Mouse (Mus musculus): Measurements from ENCODE around the gene Osbpl2. TPM values are rescaled to one million over a fixed set of nuclear protein-coding genes. Genes with fewer than 3 reads are reported as not detected.
A peak's percentile ranks its signal among the peaks of the same experiment; 100 is the strongest.

The Osbpl2 gene
- polyA plus RNA-seq, 1 experiment from 2014 or later = 24.9 TPM

GRCm38 (mm10) chr2:180087472-180087871, 31.6 kb upstream of the Osbpl2 start:
- Histone ChIP-seq H3K4me1 (peaks cover 30% of the 10 kb centered on the region), H3K36me3 (replicated peaks) (peaks cover 45% of the 10 kb centered on the region), H3K27ac (replicated peaks) (no peak overlapping the region), H3K9me3 (no peaks in the 10 kb centered on the region), H3K27me3 (replicated peaks; ENCODE audit: low read depth, poor library complexity, severe bottlenecking) (no peaks in the 10 kb centered on the region), H3K4me3 (no peak overlapping the region)
- DNase-seq (ENCODE audit: low spot score) = no peak
- WGBS = 87% methylated on average over 4 of the region's 4 CpGs

DNA sequence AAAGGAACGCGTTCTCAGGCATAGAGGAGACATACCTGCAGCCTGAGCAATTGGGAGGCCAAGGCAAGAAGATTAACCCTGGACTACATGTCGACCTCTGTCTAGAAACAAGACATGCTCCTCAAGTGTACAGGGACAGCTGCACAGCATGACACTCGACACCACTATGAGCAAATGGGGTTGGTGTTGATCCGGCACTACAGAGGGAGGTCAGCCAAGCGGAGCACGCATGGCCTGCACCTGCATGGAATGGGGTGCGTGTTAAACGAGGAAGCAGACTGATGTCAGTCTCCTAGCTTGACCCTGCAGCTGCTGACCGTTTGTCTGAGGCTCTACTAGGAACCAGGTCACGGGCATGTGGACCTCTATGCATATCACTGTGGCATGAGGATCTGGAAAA, 28.8 kb upstream of the Osbpl2 start:
- WGBS = 58% methylated on average over 11 of the region's 11 CpGs
- no peaks in the 10 kb centered on the region for H3K27me3 ChIP-seq (replicated peaks; ENCODE audit: low read depth, poor library complexity, severe bottlenecking)
- H3K36me3 ChIP-seq (replicated peaks) = peaks cover 23% of the 10 kb centered on the region
- H3K9me3 ChIP-seq = no peaks in the 10 kb centered on the region
- H3K4me3 ChIP-seq = no peak overlapping the region
- DNase-seq (ENCODE audit: low spot score) = peak; percentile 22
- no peak overlapping the region for H3K27ac ChIP-seq (replicated peaks)
- H3K4me1 ChIP-seq = peaks cover 15% of the 10 kb centered on the region

- H3K36me3 ChIP-seq (replicated peaks) = no peaks in the 10 kb centered on the region
- H3K4me1 ChIP-seq = peaks cover 15% of the 10 kb centered on the region
- WGBS = 31% methylated on average over 5 of the region's 5 CpGs
- peaks cover 45% of the 10 kb centered on the region for H3K27me3 ChIP-seq (replicated peaks; ENCODE audit: low read depth, poor library complexity, severe bottlenecking)
- H3K4me3 ChIP-seq = no peak overlapping the region
- no peaks in the 10 kb centered on the region for H3K9me3 ChIP-seq
- DNase-seq (ENCODE audit: low spot score) = no peak
- no peak overlapping the region for H3K27ac ChIP-seq (replicated peaks)
Measured at GRCm38 (mm10) chr2:180095711-180096110, 23.4 kb upstream of the Osbpl2 start.

DNA sequence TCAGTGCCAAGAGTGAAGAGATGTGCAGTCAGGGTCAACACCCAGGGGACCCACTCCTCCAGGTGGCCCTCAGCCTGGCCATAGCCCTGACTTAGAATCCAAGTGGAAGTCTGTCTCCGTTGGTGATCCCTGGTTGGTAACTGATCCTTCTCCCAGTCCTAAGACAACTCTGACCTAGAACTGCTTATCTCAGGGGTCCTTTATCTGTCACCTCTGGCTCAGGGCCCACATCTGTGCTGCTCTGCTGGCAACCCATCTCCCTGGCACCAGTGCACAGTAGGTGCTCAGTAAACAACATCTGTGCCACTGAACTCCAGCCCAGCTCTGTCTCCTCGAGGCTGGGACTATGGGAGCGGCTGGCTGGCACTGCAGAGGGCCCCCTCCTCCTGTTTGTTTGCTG, 21.5 kb upstream of the Osbpl2 start:
- no peak overlapping the region for H3K27ac ChIP-seq (replicated peaks)
- no peaks in the 10 kb centered on the region for H3K36me3 ChIP-seq (replicated peaks)
- no peaks in the 10 kb centered on the region for H3K9me3 ChIP-seq
- no peak for DNase-seq (ENCODE audit: low spot score)
- H3K4me3 ChIP-seq = no peak overlapping the region
- H3K4me1 ChIP-seq = peaks cover 15% of the 10 kb centered on the region
- WGBS = 52% methylated on average over 3 of the region's 3 CpGs
- H3K27me3 ChIP-seq (replicated peaks; ENCODE audit: low read depth, poor library complexity, severe bottlenecking) = peaks cover 63% of the 10 kb centered on the region

GRCm38 (mm10) chr2:180098167-180098566, 20.9 kb upstream of the Osbpl2 start:
- Histone ChIP-seq H3K4me1 (peaks cover 17% of the 10 kb centered on the region), H3K27me3 (replicated peaks; ENCODE audit: low read depth, poor library complexity, severe bottlenecking) (peaks cover 69% of the 10 kb centered on the region), H3K4me3 (no peak overlapping the region), H3K27ac (replicated peaks) (no peak overlapping the region), H3K9me3 (no peaks in the 10 kb centered on the region), H3K36me3 (replicated peaks) (no peaks in the 10 kb centered on the region)
- WGBS = 37% methylated on average over 5 of the region's 5 CpGs
- no peak for DNase-seq (ENCODE audit: low spot score)

- H3K27me3 ChIP-seq (replicated peaks; ENCODE audit: low read depth, poor library complexity, severe bottlenecking) = peaks cover 83% of the 10 kb centered on the region
- WGBS = 8% methylated on average over 15 of the region's 15 CpGs
- H3K27ac ChIP-seq (replicated peaks) = no peak overlapping the region
- peak overlapping the region; percentile 25; the same call in 1 of the 2 replicates for H3K4me3 ChIP-seq
- no peaks in the 10 kb centered on the region for H3K9me3 ChIP-seq
- peaks cover 31% of the 10 kb centered on the region for H3K4me1 ChIP-seq
- DNase-seq (ENCODE audit: low spot score) = no peak
- H3K36me3 ChIP-seq (replicated peaks) = no peaks in the 10 kb centered on the region
Measured at GRCm38 (mm10) chr2:180099529-180099928, 19.6 kb upstream of the Osbpl2 start.

DNA sequence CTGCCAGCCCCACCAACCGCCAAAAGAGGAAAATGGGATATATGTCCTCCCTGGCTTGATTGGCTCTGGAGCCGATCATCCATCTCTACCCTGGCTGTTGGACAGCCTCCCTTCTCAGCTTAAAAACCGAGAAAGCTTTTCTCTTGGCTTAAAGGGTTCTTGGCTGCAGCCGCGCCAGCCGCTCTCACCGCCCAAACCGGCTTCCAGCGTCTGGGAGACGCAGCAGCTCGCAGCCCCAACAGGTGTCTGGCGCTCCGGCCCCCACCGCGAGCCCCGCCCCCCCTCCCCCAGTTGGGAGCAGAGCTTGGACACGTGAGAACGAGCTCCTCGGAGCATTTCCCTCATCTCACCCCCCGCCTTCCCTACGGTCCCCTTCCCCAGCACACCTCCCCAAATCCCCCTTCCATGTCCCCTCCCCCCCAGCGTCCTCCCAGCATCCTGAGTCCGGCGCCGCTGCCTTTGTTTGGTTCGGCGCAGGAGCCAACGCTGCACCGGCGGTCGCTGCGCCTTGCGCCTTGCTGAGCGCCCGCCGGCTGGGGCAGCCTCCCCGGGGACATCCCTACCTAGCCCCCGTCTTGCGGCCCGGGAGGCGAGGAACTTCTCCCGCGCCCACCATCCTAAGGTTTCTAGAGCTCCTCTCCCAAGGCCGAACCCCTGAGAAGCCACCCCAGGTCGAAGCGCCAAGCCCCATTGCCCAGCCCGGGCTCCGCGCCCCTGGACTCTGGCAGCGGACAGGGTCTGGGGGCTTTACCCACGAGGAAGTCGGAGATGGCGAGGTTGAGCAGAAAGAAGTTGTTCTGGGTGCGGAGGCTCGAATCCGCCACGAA, 15.7 kb upstream of the Osbpl2 start:
- WGBS = 1% methylated on average over 57 of the region's 57 CpGs
- H3K27ac ChIP-seq (replicated peaks) = peak overlapping the region; percentile 35; the same call in 1 of the 2 replicates
- H3K9me3 ChIP-seq = no peaks in the 10 kb centered on the region
- peaks cover 84% of the 10 kb centered on the region for H3K27me3 ChIP-seq (replicated peaks; ENCODE audit: low read depth, poor library complexity, severe bottlenecking)
- H3K4me1 ChIP-seq = peaks cover 40% of the 10 kb centered on the region
- peak overlapping the region; percentile 66 for H3K4me3 ChIP-seq
- DNase-seq (ENCODE audit: low spot score) = peak; percentile 33
- no peaks in the 10 kb centered on the region for H3K36me3 ChIP-seq (replicated peaks)

DNA sequence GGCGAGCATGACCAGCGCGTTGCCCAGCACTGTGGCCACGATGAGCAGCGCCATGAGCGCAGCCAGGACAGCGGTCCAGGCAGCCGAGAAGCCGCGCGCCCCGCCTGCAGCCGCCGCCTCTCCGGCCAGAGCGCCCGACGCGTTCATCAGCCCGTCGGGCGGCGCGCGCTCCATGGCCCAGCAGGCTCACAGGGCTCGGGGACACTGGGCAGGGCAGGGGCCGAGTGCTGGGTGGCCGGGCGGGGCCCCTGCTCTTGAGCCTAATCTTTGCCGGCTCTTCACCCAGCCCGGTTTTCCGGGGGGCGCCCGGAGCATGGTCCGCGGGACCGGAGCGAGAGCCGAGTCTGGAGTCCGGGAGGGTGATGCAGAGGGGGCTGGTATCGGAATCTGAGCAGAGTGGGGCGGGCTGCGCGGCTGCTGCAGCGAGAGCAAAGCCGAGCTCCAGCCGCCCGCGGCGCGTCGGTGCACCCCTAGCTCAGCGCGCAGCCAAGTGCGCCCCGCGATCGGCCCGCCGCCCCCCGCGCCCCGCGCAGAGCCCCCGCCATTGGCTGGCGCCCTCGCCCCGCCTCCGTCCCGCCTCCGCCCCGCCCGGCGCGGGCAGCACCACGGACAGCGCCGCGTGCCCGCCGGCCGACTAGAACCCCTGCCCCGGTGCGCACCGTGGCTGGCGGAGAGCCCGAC, 15.0 kb upstream of the Osbpl2 start, which contains the start of gene Hrh3:
Gene Hrh3, minus strand, starts transcription at position 511 of the 681 bp plus-strand sequence.
- Histone ChIP-seq H3K27me3 (replicated peaks; ENCODE audit: low read depth, poor library complexity, severe bottlenecking) (peaks cover 77% of the 10 kb centered on the region), H3K4me3 (peak within 1 kb of the TSS; percentile 66), H3K36me3 (replicated peaks) (no peaks in the 10 kb centered on the region), H3K9me3 (no peaks in the 10 kb centered on the region), H3K27ac (replicated peaks) (peak within 1 kb of the TSS; percentile 35; the same call in 1 of the 2 replicates), H3K4me1 (peaks cover 40% of the 10 kb centered on the region)
- under 1% methylated on average over 87 of the region's 87 CpGs for WGBS
- peak; percentile 92 for DNase-seq (ENCODE audit: low spot score)

DNA sequence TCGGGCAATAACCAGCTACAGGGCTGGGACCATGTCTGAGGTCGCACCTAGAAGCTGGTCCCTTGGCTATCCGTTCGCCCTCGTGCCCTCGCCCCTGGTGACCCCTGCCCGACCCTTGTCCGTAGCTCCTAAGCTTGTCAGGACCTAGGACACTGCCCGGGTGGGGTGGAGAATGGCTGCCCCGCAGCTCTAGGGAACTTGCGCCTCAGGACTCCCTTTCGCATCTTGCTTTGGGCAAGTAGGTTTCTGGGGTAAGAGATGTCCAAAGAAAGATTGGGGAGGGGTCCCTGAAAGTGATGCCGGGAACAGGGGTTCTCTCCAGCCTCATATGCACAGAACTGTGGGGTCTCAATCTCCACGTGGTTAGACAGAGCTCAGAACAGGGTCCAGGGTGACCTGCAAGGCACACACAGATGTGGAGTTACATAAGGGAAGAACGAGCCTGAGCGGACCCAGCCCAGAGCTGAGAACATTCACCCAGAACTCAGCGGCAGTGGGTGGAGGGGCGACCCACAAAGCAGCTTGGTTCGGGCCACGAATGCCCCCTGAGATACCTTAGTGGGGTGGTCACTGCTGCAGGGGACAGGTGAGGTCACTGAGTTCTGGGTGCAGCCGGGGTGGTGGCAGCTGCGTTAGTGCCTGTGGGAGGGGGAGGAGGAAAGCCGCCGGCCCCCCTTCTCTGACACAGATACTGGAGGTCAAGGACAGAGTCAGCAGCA, 14.3 kb upstream of the Osbpl2 start:
- Histone ChIP-seq H3K27ac (replicated peaks) (no peak overlapping the region), H3K27me3 (replicated peaks; ENCODE audit: low read depth, poor library complexity, severe bottlenecking) (peaks cover 70% of the 10 kb centered on the region), H3K4me1 (peaks cover 35% of the 10 kb centered on the region), H3K9me3 (no peaks in the 10 kb centered on the region), H3K4me3 (peak overlapping the region; percentile 66), H3K36me3 (replicated peaks) (no peaks in the 10 kb centered on the region)
- 8% methylated on average over 24 of the region's 24 CpGs for WGBS
- no peak for DNase-seq (ENCODE audit: low spot score)

- DNase-seq (ENCODE audit: low spot score) = no peak
- Histone ChIP-seq H3K9me3 (no peaks in the 10 kb centered on the region), H3K27me3 (replicated peaks; ENCODE audit: low read depth, poor library complexity, severe bottlenecking) (peaks cover 65% of the 10 kb centered on the region)
Measured at GRCm38 (mm10) chr2:180105441-180106190, 13.5 kb upstream of the Osbpl2 start.

GRCm38 (mm10) chr2:180107081-180107480, 12.0 kb upstream of the Osbpl2 start:
- Histone ChIP-seq H3K9me3 (no peaks in the 10 kb centered on the region), H3K27ac (replicated peaks) (no peak overlapping the region), H3K4me3 (no peak overlapping the region), H3K36me3 (replicated peaks) (no peaks in the 10 kb centered on the region), H3K4me1 (peaks cover 31% of the 10 kb centered on the region), H3K27me3 (replicated peaks; ENCODE audit: low read depth, poor library complexity, severe bottlenecking) (peaks cover 50% of the 10 kb centered on the region)
- no peak for DNase-seq (ENCODE audit: low spot score)
- WGBS = 58% methylated on average over 4 of the region's 4 CpGs

More at GRCm38 (mm10) chr2:180105441-180106190, 13.5 kb upstream of the Osbpl2 start:
- Histone ChIP-seq H3K4me1 (peaks cover 31% of the 10 kb centered on the region), H3K4me3 (0 out of 2 replicates have a peak overlapping the region, but pooled peaks have one; percentile 66), H3K27ac (replicated peaks) (no peak overlapping the region), H3K36me3 (replicated peaks) (no peaks in the 10 kb centered on the region)
- 24% methylated on average over 8 of the region's 8 CpGs for WGBS

GRCm38 (mm10) chr2:180108285-180108684, 10.8 kb upstream of the Osbpl2 start:
- Histone ChIP-seq H3K27ac (replicated peaks) (no peak overlapping the region), H3K27me3 (replicated peaks; ENCODE audit: low read depth, poor library complexity, severe bottlenecking) (peaks cover 38% of the 10 kb centered on the region), H3K4me3 (no peak overlapping the region), H3K9me3 (no peaks in the 10 kb centered on the region), H3K4me1 (peaks cover 27% of the 10 kb centered on the region), H3K36me3 (replicated peaks) (no peaks in the 10 kb centered on the region)
- 76% methylated on average over 6 of the region's 6 CpGs for WGBS
- no peak for DNase-seq (ENCODE audit: low spot score)

All from embryonic facial prominence, embryonic 10.5 days (tissue).